Mouse (Mus musculus) cortical plate, adult 2 months (tissue): ENCODE results near the gene Lmntd1.

Experiments
- CTCF ChIP-seq: fragments of 200-500 bp; IDR thresholded peaks from 2 replicates; pipeline ENCODE4 v1.5.1; 2011; ENCODE audit warnings: mild to moderate bottlenecking, control low read depth, low read length; ENCODE audit not compliant: insufficient read depth; ENCODE audit errors: extremely low read depth
- POLR2A ChIP-seq: fragments of 200-500 bp; IDR thresholded peaks from 2 replicates; pipeline ENCODE4 v1.6.1; 2011; ENCODE audit warnings: mild to moderate bottlenecking, low read length, control low read depth; ENCODE audit not compliant: insufficient read depth; ENCODE audit errors: extremely low read depth

DNA sequence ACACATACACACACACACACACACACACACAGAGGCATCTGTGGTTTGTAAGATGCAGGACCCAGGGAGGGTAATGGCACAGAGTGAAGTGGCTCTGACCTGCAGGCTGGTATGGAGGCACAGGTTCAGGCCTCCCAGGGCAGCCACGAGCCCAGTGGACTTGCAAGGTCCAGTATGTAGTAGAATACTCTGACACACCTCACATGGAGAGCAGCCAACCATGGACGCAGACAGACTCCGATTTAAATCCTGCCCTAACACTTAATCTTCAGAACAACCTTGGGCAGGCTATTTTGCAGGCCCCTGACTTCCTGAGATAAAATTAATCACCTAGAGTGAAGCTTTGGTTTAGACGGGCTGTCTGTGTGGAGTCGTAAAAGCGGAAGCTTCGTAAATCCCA lies 20.1 kb downstream of the Lmntd1 start:
- no peak for TF ChIP-seq CTCF
- TF ChIP-seq POLR2A = no peak
